Mouse (Mus musculus): ENCODE measurements around the gene Xrcc1. TPM values are rescaled to one million over a fixed set of nuclear protein-coding genes. Genes with fewer than 3 reads are reported as not detected.

Gene Xrcc1
- polyA plus RNA-seq, 1 experiment from 2014 or later, result 17.9 TPM

DNA sequence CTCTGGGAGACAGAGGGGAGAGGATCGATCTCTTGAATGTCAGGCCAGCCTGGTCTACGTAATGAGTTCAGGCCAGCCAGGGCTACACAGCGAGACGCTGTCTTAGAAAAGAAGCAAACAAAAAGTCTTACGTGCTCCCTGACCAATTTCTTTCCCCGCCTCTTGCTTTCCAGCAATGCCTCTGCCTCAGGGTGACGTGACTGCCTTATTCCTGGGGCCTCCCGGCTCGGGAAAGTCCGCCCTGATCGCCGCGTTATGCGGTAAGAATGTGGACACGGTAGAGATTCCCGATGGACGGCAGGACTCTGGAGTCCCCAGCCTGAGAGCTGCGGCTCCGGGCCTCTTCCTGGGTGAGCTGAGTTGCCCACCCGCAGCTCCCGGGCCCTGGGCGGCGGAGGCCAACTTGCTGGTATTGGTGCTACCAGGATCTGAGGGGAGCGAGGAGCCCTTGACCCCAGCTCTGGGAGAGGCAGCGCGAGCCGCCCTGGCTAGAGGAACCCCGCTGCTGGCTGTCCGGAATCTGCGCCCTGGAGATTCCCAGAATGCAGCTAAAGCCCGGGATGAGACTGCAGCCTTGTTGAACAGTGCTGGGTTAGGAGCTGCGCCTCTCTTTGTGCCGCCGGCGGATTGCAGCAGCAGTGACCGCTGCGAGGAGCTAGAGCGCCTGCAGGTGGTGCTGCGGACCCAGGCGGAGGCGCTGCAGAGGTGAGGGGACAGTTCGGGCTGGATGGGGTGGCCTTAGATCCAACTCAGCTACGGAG is 14.7 kb upstream of the Xrcc1 start:
- TF ChIP-seq CTCF (IDR thresholded peaks at IDR 0.05; ENCODE audit: low read depth) (peak; percentile 90), EP300 (IDR thresholded peaks at IDR 0.05; ENCODE audit: low read depth) (no peak)
- WGBS (ENCODE audit: insufficient replicate concordance), result 2% methylated on average over 43 of the region's 43 CpGs
- peak overlapping the region; percentile 88 for H3K9ac ChIP-seq (replicated peaks)
- DNase-seq (peak; percentile 82), ATAC-seq (peak; percentile 50)
- peak overlapping the region; percentile 99 for H3K4me2 ChIP-seq (ENCODE audit: low read depth, low read length)
- peak overlapping the region; percentile 93 for H3K27ac ChIP-seq (ENCODE audit: low read depth)
- H3K4me1 ChIP-seq (ENCODE audit: insufficient read depth), result peaks cover 17% of the 10 kb centered on the region
- H3K36me3 ChIP-seq (replicated peaks; ENCODE audit: insufficient read depth, low read length), result peaks cover 24% of the 10 kb centered on the region
- no peaks in the 10 kb centered on the region for H3K27me3 ChIP-seq (ENCODE audit: insufficient read depth, low read length)
- no peaks in the 10 kb centered on the region for H3K9me3 ChIP-seq (ENCODE audit: low read length)
- peak overlapping the region; percentile 57 for H3K4me3 ChIP-seq (ENCODE audit: low read depth, low read length)

DNA sequence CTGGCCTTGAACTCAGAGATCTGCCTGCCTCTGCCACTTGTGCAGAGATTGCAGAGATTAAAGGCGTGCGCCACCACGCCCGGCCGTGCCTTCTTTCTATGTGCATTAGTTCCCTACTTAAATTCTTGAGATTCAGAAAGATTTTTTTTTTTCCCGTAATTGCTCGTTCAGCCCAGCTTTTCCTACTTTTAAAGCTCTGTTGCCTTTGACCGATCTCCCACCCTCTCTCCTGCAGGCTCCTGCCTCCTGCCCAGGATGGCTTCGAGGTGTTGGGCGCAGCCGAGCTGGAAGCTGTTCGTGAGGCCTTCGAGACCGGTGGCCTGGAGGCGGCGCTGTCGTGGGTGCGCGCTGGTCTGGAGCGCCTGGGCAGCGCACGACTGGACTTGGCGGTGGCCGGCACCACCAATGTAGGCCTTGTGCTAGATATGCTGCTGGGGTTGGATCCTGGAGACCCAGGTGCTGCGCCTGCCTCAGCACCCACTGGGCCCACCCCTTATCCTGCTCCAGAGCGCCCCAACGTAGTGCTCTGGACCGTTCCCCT is 13.0 kb upstream of the Xrcc1 start:
- H3K27me3 ChIP-seq (ENCODE audit: insufficient read depth, low read length), result no peaks in the 10 kb centered on the region
- DNase-seq (no peak), ATAC-seq (no peak)
- no peak overlapping the region for H3K4me3 ChIP-seq (ENCODE audit: low read depth, low read length)
- 88% methylated on average over 28 of the region's 28 CpGs for WGBS (ENCODE audit: insufficient replicate concordance)
- H3K4me1 ChIP-seq (ENCODE audit: insufficient read depth), result peaks cover 17% of the 10 kb centered on the region
- peaks cover 24% of the 10 kb centered on the region for H3K36me3 ChIP-seq (replicated peaks; ENCODE audit: insufficient read depth, low read length)
- H3K27ac ChIP-seq (ENCODE audit: low read depth), result no peak overlapping the region
- no peak overlapping the region for H3K4me2 ChIP-seq (ENCODE audit: low read depth, low read length)
- H3K9ac ChIP-seq (replicated peaks), result no peak overlapping the region
- TF ChIP-seq CTCF (IDR thresholded peaks at IDR 0.05; ENCODE audit: low read depth), result no peak
- TF ChIP-seq EP300 (IDR thresholded peaks at IDR 0.05; ENCODE audit: low read depth), result no peak
- no peaks in the 10 kb centered on the region for H3K9me3 ChIP-seq (ENCODE audit: low read length)

DNA sequence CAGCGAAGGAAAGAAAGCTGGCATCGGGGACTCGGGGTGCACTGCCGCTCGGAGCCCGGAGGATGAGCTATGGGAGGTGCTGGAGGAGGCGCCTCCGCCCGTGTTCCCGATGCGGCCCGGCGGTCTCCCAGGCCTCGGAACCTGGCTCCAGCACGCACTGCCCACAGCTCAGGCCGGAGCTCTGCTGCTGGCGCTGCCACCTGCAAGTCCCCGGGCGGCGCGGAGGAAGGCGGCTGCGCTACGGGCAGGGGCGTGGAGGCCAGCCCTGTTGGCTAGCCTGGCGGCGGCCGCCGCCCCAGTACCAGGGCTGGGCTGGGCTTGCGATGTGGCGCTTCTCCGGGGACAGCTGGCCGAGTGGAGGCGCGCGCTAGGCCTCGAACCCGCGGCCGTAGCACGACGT is 12.3 kb upstream of the Xrcc1 start:
- no peak overlapping the region for H3K27ac ChIP-seq (ENCODE audit: low read depth)
- 72% methylated on average over 25 of the region's 42 CpGs for WGBS (ENCODE audit: insufficient replicate concordance)
- H3K9ac ChIP-seq (replicated peaks), result no peak overlapping the region
- peaks cover 22% of the 10 kb centered on the region for H3K4me1 ChIP-seq (ENCODE audit: insufficient read depth)
- no peak for DNase-seq
- TF ChIP-seq EP300 (IDR thresholded peaks at IDR 0.05; ENCODE audit: low read depth) (no peak), CTCF (IDR thresholded peaks at IDR 0.05; ENCODE audit: low read depth) (no peak)
- ATAC-seq, result no peak
- H3K4me3 ChIP-seq (ENCODE audit: low read depth, low read length), result no peak overlapping the region
- peaks cover 24% of the 10 kb centered on the region for H3K36me3 ChIP-seq (replicated peaks; ENCODE audit: insufficient read depth, low read length)
- no peaks in the 10 kb centered on the region for H3K9me3 ChIP-seq (ENCODE audit: low read length)
- no peaks in the 10 kb centered on the region for H3K27me3 ChIP-seq (ENCODE audit: insufficient read depth, low read length)
- H3K4me2 ChIP-seq (ENCODE audit: low read depth, low read length), result no peak overlapping the region

DNA sequence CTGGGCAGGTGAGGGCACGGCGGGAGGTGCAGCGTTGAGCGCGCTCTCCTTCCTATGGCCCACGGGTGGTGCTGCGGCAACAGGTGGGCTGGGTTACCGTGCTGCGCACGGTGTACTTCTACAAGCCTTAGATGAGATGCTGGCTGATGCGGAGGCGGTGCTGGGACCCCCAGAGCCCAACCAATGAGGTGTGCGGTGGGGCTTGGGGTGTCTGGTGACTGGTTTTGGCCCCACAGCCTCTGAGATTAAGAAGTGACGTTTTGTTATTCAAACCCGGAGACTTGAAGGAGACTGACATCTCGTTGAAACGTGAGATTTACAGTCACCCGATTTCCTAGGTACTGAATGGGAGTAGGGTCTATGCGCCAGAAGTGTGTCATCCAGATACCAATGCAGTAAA is 11.8 kb upstream of the Xrcc1 start:
- H3K9ac ChIP-seq (replicated peaks), result no peak overlapping the region
- TF ChIP-seq CTCF (IDR thresholded peaks at IDR 0.05; ENCODE audit: low read depth), result no peak
- no peak for TF ChIP-seq EP300 (IDR thresholded peaks at IDR 0.05; ENCODE audit: low read depth)
- H3K4me1 ChIP-seq (ENCODE audit: insufficient read depth), result peaks cover 21% of the 10 kb centered on the region
- DNase-seq, result no peak
- ATAC-seq, result no peak
- H3K9me3 ChIP-seq (ENCODE audit: low read length), result no peaks in the 10 kb centered on the region
- H3K36me3 ChIP-seq (replicated peaks; ENCODE audit: insufficient read depth, low read length), result peaks cover 24% of the 10 kb centered on the region
- H3K27ac ChIP-seq (ENCODE audit: low read depth), result no peak overlapping the region
- no peak overlapping the region for H3K4me3 ChIP-seq (ENCODE audit: low read depth, low read length)
- WGBS (ENCODE audit: insufficient replicate concordance), result 83% methylated on average over 12 of the region's 19 CpGs
- H3K27me3 ChIP-seq (ENCODE audit: insufficient read depth, low read length), result no peaks in the 10 kb centered on the region
- no peak overlapping the region for H3K4me2 ChIP-seq (ENCODE audit: low read depth, low read length)

DNA sequence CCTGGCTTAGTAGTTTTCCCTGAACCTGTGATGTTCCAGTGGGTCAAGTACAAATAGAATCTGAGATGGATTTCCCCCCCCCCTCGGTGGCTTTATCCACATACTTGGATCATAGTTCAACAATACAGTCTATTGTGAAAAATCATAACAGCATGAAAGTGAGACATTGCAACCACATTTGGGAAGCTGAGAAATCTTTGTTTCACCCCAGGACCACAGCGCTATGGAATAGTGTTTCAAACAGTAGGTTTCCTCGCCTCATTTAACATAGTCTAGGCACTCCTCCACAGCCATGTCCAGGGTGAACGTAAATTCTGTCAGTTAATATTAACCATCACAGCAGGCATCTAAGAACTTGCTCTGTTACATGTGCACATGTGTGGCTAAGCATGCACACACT is 9.0 kb upstream of the Xrcc1 start:
- H3K9ac ChIP-seq (replicated peaks), result no peak overlapping the region
- peaks cover 24% of the 10 kb centered on the region for H3K36me3 ChIP-seq (replicated peaks; ENCODE audit: insufficient read depth, low read length)
- ATAC-seq (no peak), DNase-seq (no peak)
- H3K27ac ChIP-seq (ENCODE audit: low read depth), result no peak overlapping the region
- WGBS (ENCODE audit: insufficient replicate concordance), result 75% methylated on average over 4 of the region's 4 CpGs
- TF ChIP-seq CTCF (IDR thresholded peaks at IDR 0.05; ENCODE audit: low read depth) (no peak), EP300 (IDR thresholded peaks at IDR 0.05; ENCODE audit: low read depth) (no peak)
- H3K4me1 ChIP-seq (ENCODE audit: insufficient read depth), result peaks cover 6% of the 10 kb centered on the region; the same call in 1 of the 2 replicates
- no peaks in the 10 kb centered on the region for H3K27me3 ChIP-seq (ENCODE audit: insufficient read depth, low read length)
- no peak overlapping the region for H3K4me2 ChIP-seq (ENCODE audit: low read depth, low read length)
- no peaks in the 10 kb centered on the region for H3K9me3 ChIP-seq (ENCODE audit: low read length)
- H3K4me3 ChIP-seq (ENCODE audit: low read depth, low read length), result no peak overlapping the region

DNA sequence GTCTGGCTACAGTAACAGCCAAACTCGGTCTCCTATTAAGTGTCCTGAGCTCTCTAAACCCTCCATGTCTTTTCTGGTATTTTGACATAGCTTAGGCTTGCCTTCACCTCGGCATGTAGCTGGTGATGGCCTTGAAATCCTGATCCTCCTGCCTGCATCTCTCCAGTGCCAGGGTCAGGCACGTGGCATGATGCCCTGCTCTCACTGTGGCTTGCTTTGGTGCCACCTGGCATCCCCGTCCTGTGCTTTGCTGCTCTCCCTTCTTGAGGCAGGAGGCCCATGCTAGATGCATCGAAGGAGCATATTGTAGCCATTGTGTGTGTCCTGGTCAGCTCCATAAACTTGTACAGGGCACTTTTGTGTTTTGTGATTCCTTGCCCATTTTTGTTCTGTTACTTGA is 8.5 kb upstream of the Xrcc1 start:
- Histone ChIP-seq H3K4me3 (ENCODE audit: low read depth, low read length) (no peak overlapping the region), H3K4me2 (ENCODE audit: low read depth, low read length) (no peak overlapping the region), H3K27ac (ENCODE audit: low read depth) (no peak overlapping the region), H3K4me1 (ENCODE audit: insufficient read depth) (peaks cover 5% of the 10 kb centered on the region; the same call in 1 of the 2 replicates), H3K9ac (replicated peaks) (no peak overlapping the region; the same call in 1 of the 2 replicates), H3K27me3 (ENCODE audit: insufficient read depth, low read length) (no peaks in the 10 kb centered on the region), H3K36me3 (replicated peaks; ENCODE audit: insufficient read depth, low read length) (peaks cover 24% of the 10 kb centered on the region), H3K9me3 (ENCODE audit: low read length) (no peaks in the 10 kb centered on the region)
- no peak for TF ChIP-seq EP300 (IDR thresholded peaks at IDR 0.05; ENCODE audit: low read depth)
- TF ChIP-seq CTCF (IDR thresholded peaks at IDR 0.05; ENCODE audit: low read depth), result no peak
- 64% methylated on average over 5 of the region's 5 CpGs for WGBS (ENCODE audit: insufficient replicate concordance)
- ATAC-seq (no peak), DNase-seq (no peak)
